Mouse (Mus musculus) embryonic facial prominence, embryonic 11.5 days (tissue): ENCODE data around the gene Slc22a22. TPM values are rescaled to one million over a fixed set of nuclear protein-coding genes. Genes with fewer than 3 reads are reported as not detected.
A peak's percentile ranks its signal among the peaks of the same experiment; 100 is the strongest.

Experiments
- ATAC-seq: fragments of 200-750 bp; cut with Nextera tagmentation; replicated peaks from 2 replicates; pipeline ENCODE4 v1.8.0; 2017; ENCODE audit warnings: low read depth; ENCODE audit not compliant: insufficient number of reproducible peaks, low FRiP score, low TSS enrichment
- DNase-seq: peaks from one replicate; pipeline ENCODE4 v3.0.0-alpha.2; 2015; ENCODE audit warnings: low spot score
- H3K27ac ChIP-seq: fragments of 300-500 bp; sonication (generic); replicated peaks from 2 replicates; pipeline ENCODE4 v1.5.1; 2014; ENCODE audit warnings: mild to moderate bottlenecking, low read depth, low read length, control low read depth
- H3K27me3 ChIP-seq: fragments of 300-500 bp; sonication (generic); 2 replicates; pipeline ENCODE4 v1.6.1; 2014; ENCODE audit warnings: mild to moderate bottlenecking, low read length, moderate library complexity, mixed read lengths; ENCODE audit not compliant: control insufficient read depth, insufficient read depth
- H3K36me3 ChIP-seq: fragments of 300-500 bp; sonication (generic); replicated peaks from 2 replicates; pipeline ENCODE4 v1.6.1; 2014; ENCODE audit warnings: low read depth, mild to moderate bottlenecking, low read length, moderate library complexity, mixed read lengths; ENCODE audit not compliant: control insufficient read depth, insufficient read depth
- H3K4me1 ChIP-seq: fragments of 300-500 bp; sonication (generic); 2 replicates; pipeline ENCODE4 v1.6.1; 2014; ENCODE audit warnings: low read length, mixed read lengths; ENCODE audit not compliant: control insufficient read depth, insufficient read depth
- H3K4me2 ChIP-seq: fragments of 300-500 bp; sonication (generic); 2 replicates; pipeline ENCODE4 v1.6.1; 2014; ENCODE audit warnings: low read depth, mild to moderate bottlenecking, control low read depth, low read length, moderate library complexity
- H3K4me3 ChIP-seq: fragments of 300-500 bp; sonication (generic); 2 replicates; pipeline ENCODE4 v1.5.1; 2014; ENCODE audit warnings: low read depth, low read length, control low read depth
- H3K9ac ChIP-seq: fragments of 300-500 bp; sonication (generic); replicated peaks from 2 replicates; pipeline ENCODE4 v1.6.1; 2014; ENCODE audit warnings: mild to moderate bottlenecking, control low read depth, low read length
- H3K9me3 ChIP-seq: fragments of 300-500 bp; sonication (generic); replicated peaks from 2 replicates; pipeline ENCODE4 v1.6.1; 2016; ENCODE audit warnings: mild to moderate bottlenecking, low read length, inconsistent platforms, mixed read lengths; ENCODE audit not compliant: control insufficient read depth
- WGBS: fragments of 180-500 bp; shearing (Covaris S2); extraction: QIAGEN DNeasy Blood & Tissue Kit; methylation state at CpG from one replicate; pipeline ENCODE4 v1.1.7; 2014; 5-methylcytosine and 5-hydroxymethylcytosine counted together
- polyA plus RNA-seq: library from polyadenylated mRNA; unstranded; fragments of >200 nt; fragmentation: Nextera tagmentation; extraction: Ambion mirVana; gene quantifications from 2 replicates; pipeline ENCODE4 v1.2.1, GENCODE M21; 2014

The Slc22a22 gene
- polyA plus RNA-seq, 1 experiment from 2014 or later, result not detected

- no peak for ATAC-seq
- Histone ChIP-seq H3K4me3 (no peak overlapping the region), H3K4me1 (no peaks in the 10 kb centered on the region), H3K9me3 (no peaks in the 10 kb centered on the region), H3K4me2 (no peak overlapping the region), H3K27ac (no peak overlapping the region), H3K27me3 (no peaks in the 10 kb centered on the region), H3K9ac (no peak overlapping the region), H3K36me3 (no peaks in the 10 kb centered on the region)
- 68% methylated on average over 2 of the region's 2 CpGs for WGBS
- no peak for DNase-seq
Measured at GRCm38 (mm10) chr15:57457374-57457773, 20.1 kb downstream of the Slc22a22 start.

- WGBS, result 76% methylated on average over 2 of the region's 2 CpGs
- H3K27ac ChIP-seq, result no peak overlapping the region
- ATAC-seq, result no peak
- H3K27me3 ChIP-seq, result no peaks in the 10 kb centered on the region
- no peak overlapping the region for H3K4me2 ChIP-seq
- no peak for DNase-seq
- H3K4me3 ChIP-seq, result no peak overlapping the region
- H3K36me3 ChIP-seq, result no peaks in the 10 kb centered on the region
- H3K9me3 ChIP-seq, result no peaks in the 10 kb centered on the region
- no peaks in the 10 kb centered on the region for H3K4me1 ChIP-seq
- H3K9ac ChIP-seq, result no peak overlapping the region
Measured at GRCm38 (mm10) chr15:57434710-57435404, 42.6 kb downstream of the Slc22a22 start.

- Histone ChIP-seq H3K36me3 (no peaks in the 10 kb centered on the region), H3K4me1 (no peaks in the 10 kb centered on the region), H3K4me3 (no peak overlapping the region), H3K9me3 (no peaks in the 10 kb centered on the region), H3K9ac (no peak overlapping the region), H3K27ac (no peak overlapping the region), H3K4me2 (no peak overlapping the region), H3K27me3 (no peaks in the 10 kb centered on the region)
- ATAC-seq, result no peak
- 34% methylated on average over 2 of the region's 2 CpGs for WGBS
- DNase-seq, result peak; percentile 74
Measured at GRCm38 (mm10) chr15:57408498-57408897, 68.9 kb downstream of the Slc22a22 start.

DNA sequence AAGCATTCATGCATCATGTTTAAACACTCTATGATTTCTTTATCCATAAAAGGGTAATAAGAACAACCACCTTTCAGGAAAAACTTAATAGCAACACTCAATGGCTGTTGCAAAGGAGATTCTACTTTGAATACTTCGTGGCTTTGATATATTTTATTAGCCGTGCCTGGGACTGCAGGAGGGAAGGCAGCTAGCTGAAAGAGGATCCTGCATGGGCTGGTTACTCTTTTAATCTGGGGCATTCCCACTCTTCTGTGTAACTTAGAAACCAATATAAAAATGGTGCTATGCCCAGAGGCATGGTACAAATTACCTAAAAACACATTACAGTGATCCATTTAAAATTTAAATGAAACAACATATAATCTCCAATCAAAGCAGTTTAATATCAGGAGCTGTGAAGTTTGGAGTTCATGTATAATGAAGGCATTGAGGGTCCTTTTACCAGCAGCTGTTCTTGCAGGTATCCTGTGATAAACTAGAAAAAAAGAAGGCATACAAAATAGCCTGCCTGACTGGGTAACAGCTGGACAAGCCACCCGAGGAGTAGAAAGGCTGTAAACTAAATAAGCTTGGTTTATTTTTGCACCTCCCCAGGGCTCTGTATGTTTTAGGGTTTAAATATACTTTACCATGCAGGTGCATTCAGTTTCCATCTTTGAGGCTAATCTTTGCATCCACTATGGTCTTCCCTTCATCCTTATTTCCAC is 78.8 kb downstream of the Slc22a22 start:
- 73% methylated on average over 3 of the region's 3 CpGs for WGBS
- H3K4me1 ChIP-seq, result no peaks in the 10 kb centered on the region

GRCm38 (mm10) chr15:57394053-57394452 is 83.4 kb downstream of the Slc22a22 start:
- Histone ChIP-seq H3K4me1 (no peaks in the 10 kb centered on the region), H3K9me3 (no peaks in the 10 kb centered on the region), H3K27ac (no peak overlapping the region), H3K4me2 (no peak overlapping the region), H3K36me3 (no peaks in the 10 kb centered on the region), H3K4me3 (no peak overlapping the region), H3K9ac (no peak overlapping the region), H3K27me3 (no peaks in the 10 kb centered on the region)
- whole genome bisulfite sequencing, result 85% methylated on average over 4 of the region's 4 CpGs
- DNase-seq (no peak), ATAC-seq (no peak)

More for the DNA sequence above, 78.8 kb downstream of the Slc22a22 start:
- no peaks in the 10 kb centered on the region for H3K9me3 ChIP-seq
- ATAC-seq, result no peak
- H3K4me2 ChIP-seq, result no peak overlapping the region
- H3K27me3 ChIP-seq, result no peaks in the 10 kb centered on the region
- H3K9ac ChIP-seq, result no peak overlapping the region
- no peaks in the 10 kb centered on the region for H3K36me3 ChIP-seq
- H3K27ac ChIP-seq, result no peak overlapping the region
- DNase-seq, result no peak
- no peak overlapping the region for H3K4me3 ChIP-seq

DNA sequence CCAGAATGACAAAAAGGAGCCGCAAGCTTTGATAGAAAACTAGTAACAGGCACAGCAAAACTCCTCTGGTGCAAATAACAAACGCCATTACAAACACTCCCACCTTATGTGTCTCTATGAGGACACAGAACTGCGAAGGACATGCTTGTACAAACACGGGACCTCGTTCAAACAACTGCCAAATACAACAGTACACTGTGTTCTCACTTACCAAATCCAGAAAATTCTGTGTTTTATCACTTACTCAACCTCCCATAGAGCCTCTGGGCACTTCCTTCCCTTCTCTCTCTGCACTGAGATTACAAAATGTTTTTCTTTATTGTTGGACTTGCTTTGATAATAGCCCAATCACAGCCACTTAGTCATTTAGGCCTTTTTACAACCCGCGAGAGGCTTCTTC is 97.0 kb downstream of the Slc22a22 start:
- no peak overlapping the region for H3K4me2 ChIP-seq
- H3K9me3 ChIP-seq, result no peaks in the 10 kb centered on the region
- H3K9ac ChIP-seq, result no peak overlapping the region
- ATAC-seq (no peak), DNase-seq (no peak)
- H3K4me3 ChIP-seq, result no peak overlapping the region
- no peak overlapping the region for H3K27ac ChIP-seq
- H3K4me1 ChIP-seq, result no peaks in the 10 kb centered on the region
- H3K27me3 ChIP-seq, result no peaks in the 10 kb centered on the region
- WGBS, result 86% methylated on average over 7 of the region's 7 CpGs
- H3K36me3 ChIP-seq, result no peaks in the 10 kb centered on the region

GRCm38 (mm10) chr15:57366446-57366845 is 111.0 kb downstream of the Slc22a22 start:
- Histone ChIP-seq H3K4me2 (no peak overlapping the region), H3K36me3 (no peaks in the 10 kb centered on the region), H3K27me3 (no peaks in the 10 kb centered on the region), H3K4me3 (no peak overlapping the region), H3K9me3 (no peaks in the 10 kb centered on the region), H3K4me1 (no peaks in the 10 kb centered on the region), H3K9ac (no peak overlapping the region), H3K27ac (no peak overlapping the region)
- ATAC-seq (no peak), DNase-seq (peak; percentile 51)
- WGBS, result 6% methylated on average over 1 of the region's 1 CpGs

DNA sequence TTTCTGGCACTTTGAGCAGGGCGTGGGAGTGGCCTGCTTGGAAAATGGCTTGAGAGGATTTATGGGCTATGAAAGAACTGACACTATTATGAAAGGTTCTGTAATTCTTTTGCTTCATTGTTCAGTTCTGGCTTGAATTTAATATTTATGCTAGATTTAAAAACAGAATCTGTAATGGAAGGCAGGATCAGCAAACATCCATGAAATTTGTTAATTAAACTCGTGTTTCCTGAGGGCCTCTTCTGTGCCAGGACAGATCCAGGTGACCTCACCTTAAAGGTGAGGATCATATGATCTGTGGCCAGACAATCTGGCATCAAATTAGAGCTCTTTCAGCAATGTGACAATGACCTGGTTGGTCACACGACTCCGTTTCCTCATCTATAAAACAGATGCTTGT is 122.1 kb downstream of the Slc22a22 start:
- DNase-seq (no peak), ATAC-seq (no peak)
- Histone ChIP-seq H3K4me3 (no peak overlapping the region), H3K4me1 (no peaks in the 10 kb centered on the region), H3K9ac (no peak overlapping the region), H3K4me2 (no peak overlapping the region), H3K27ac (no peak overlapping the region), H3K27me3 (no peaks in the 10 kb centered on the region), H3K36me3 (no peaks in the 10 kb centered on the region), H3K9me3 (no peaks in the 10 kb centered on the region)
- WGBS, result 71% methylated on average over 4 of the region's 4 CpGs
